Mouse (Mus musculus): ENCODE results near the gene Olfml2b. TPM values are rescaled to one million over a fixed set of nuclear protein-coding genes. Genes with fewer than 3 reads are reported as not detected.
A peak's percentile ranks its signal among the peaks of the same experiment; 100 is the strongest.

Olfml2b gene
- polyA plus RNA-seq, 1 experiment from 2014 or later, result 7.2 TPM

- Histone ChIP-seq H3K4me2 (ENCODE audit: low read depth, low read length) (no peak overlapping the region), H3K27ac (replicated peaks; ENCODE audit: low read depth, low read length) (no peak overlapping the region), H3K9ac (replicated peaks; ENCODE audit: low read length) (no peak overlapping the region), H3K9me3 (replicated peaks; ENCODE audit: control insufficient read depth, low read length) (no peaks in the 10 kb centered on the region), H3K4me1 (ENCODE audit: control insufficient read depth, insufficient read depth, low read length) (no peaks in the 10 kb centered on the region), H3K4me3 (ENCODE audit: low read depth, low read length) (no peak overlapping the region), H3K27me3 (ENCODE audit: control insufficient read depth, insufficient read depth, low read length) (no peaks in the 10 kb centered on the region), H3K36me3 (replicated peaks; ENCODE audit: control insufficient read depth, insufficient read depth, low read depth, low read length) (no peaks in the 10 kb centered on the region)
- no peak for DNase-seq (ENCODE audit: low spot score)
- WGBS, result 86% methylated on average over 3 of the region's 3 CpGs
- ATAC-seq (replicated peaks; ENCODE audit: insufficient number of reproducible peaks, low FRiP score, low TSS enrichment, low read depth), result no peak
Observed at GRCm38 (mm10) chr1:170610695-170611094, 33.6 kb upstream of the Olfml2b start.

GRCm38 (mm10) chr1:170611631-170612030 lies 32.7 kb upstream of the Olfml2b start:
- Histone ChIP-seq H3K4me1 (ENCODE audit: control insufficient read depth, insufficient read depth, low read length) (no peaks in the 10 kb centered on the region), H3K36me3 (replicated peaks; ENCODE audit: control insufficient read depth, insufficient read depth, low read depth, low read length) (no peaks in the 10 kb centered on the region), H3K4me3 (ENCODE audit: low read depth, low read length) (no peak overlapping the region), H3K9ac (replicated peaks; ENCODE audit: low read length) (no peak overlapping the region), H3K27me3 (ENCODE audit: control insufficient read depth, insufficient read depth, low read length) (no peaks in the 10 kb centered on the region), H3K4me2 (ENCODE audit: low read depth, low read length) (no peak overlapping the region), H3K9me3 (replicated peaks; ENCODE audit: control insufficient read depth, low read length) (no peaks in the 10 kb centered on the region), H3K27ac (replicated peaks; ENCODE audit: low read depth, low read length) (no peak overlapping the region)
- no peak for ATAC-seq (replicated peaks; ENCODE audit: insufficient number of reproducible peaks, low FRiP score, low TSS enrichment, low read depth)
- no peak for DNase-seq (ENCODE audit: low spot score)
- 84% methylated on average over 3 of the region's 3 CpGs for WGBS

GRCm38 (mm10) chr1:170612968-170613872 lies 31.1 kb upstream of the Olfml2b start:
- Histone ChIP-seq H3K27ac (replicated peaks; ENCODE audit: low read depth, low read length) (no peak overlapping the region), H3K4me2 (ENCODE audit: low read depth, low read length) (no peak overlapping the region), H3K36me3 (replicated peaks; ENCODE audit: control insufficient read depth, insufficient read depth, low read depth, low read length) (no peaks in the 10 kb centered on the region), H3K9me3 (replicated peaks; ENCODE audit: control insufficient read depth, low read length) (no peaks in the 10 kb centered on the region), H3K4me1 (ENCODE audit: control insufficient read depth, insufficient read depth, low read length) (no peaks in the 10 kb centered on the region), H3K27me3 (ENCODE audit: control insufficient read depth, insufficient read depth, low read length) (no peaks in the 10 kb centered on the region), H3K9ac (replicated peaks; ENCODE audit: low read length) (no peak overlapping the region), H3K4me3 (ENCODE audit: low read depth, low read length) (no peak overlapping the region)
- DNase-seq (ENCODE audit: low spot score) (peak; percentile 85), ATAC-seq (replicated peaks; ENCODE audit: insufficient number of reproducible peaks, low FRiP score, low TSS enrichment, low read depth) (peak; percentile 83)
- 62% methylated on average over 18 of the region's 18 CpGs for WGBS

GRCm38 (mm10) chr1:170619686-170620374 lies 24.5 kb upstream of the Olfml2b start:
- Histone ChIP-seq H3K4me3 (ENCODE audit: low read depth, low read length) (no peak overlapping the region), H3K9ac (replicated peaks; ENCODE audit: low read length) (no peak overlapping the region), H3K9me3 (replicated peaks; ENCODE audit: control insufficient read depth, low read length) (no peaks in the 10 kb centered on the region), H3K36me3 (replicated peaks; ENCODE audit: control insufficient read depth, insufficient read depth, low read depth, low read length) (no peaks in the 10 kb centered on the region), H3K4me2 (ENCODE audit: low read depth, low read length) (no peak overlapping the region), H3K27me3 (ENCODE audit: control insufficient read depth, insufficient read depth, low read length) (no peaks in the 10 kb centered on the region), H3K27ac (replicated peaks; ENCODE audit: low read depth, low read length) (no peak overlapping the region), H3K4me1 (ENCODE audit: control insufficient read depth, insufficient read depth, low read length) (no peaks in the 10 kb centered on the region)
- 79% methylated on average over 2 of the region's 2 CpGs for WGBS
- ATAC-seq (replicated peaks; ENCODE audit: insufficient number of reproducible peaks, low FRiP score, low TSS enrichment, low read depth), result no peak
- no peak for DNase-seq (ENCODE audit: low spot score)

- WGBS, result 74% methylated on average over 5 of the region's 5 CpGs
- no peaks in the 10 kb centered on the region for H3K9me3 ChIP-seq (replicated peaks; ENCODE audit: control insufficient read depth, low read length)
- no peak overlapping the region for H3K4me2 ChIP-seq (ENCODE audit: low read depth, low read length)
- no peak overlapping the region for H3K27ac ChIP-seq (replicated peaks; ENCODE audit: low read depth, low read length)
- H3K36me3 ChIP-seq (replicated peaks; ENCODE audit: control insufficient read depth, insufficient read depth, low read depth, low read length), result no peaks in the 10 kb centered on the region
- no peak overlapping the region for H3K9ac ChIP-seq (replicated peaks; ENCODE audit: low read length)
- DNase-seq (ENCODE audit: low spot score) (no peak), ATAC-seq (replicated peaks; ENCODE audit: insufficient number of reproducible peaks, low FRiP score, low TSS enrichment, low read depth) (no peak)
- H3K4me3 ChIP-seq (ENCODE audit: low read depth, low read length), result no peak overlapping the region
- no peaks in the 10 kb centered on the region for H3K27me3 ChIP-seq (ENCODE audit: control insufficient read depth, insufficient read depth, low read length)
- no peaks in the 10 kb centered on the region for H3K4me1 ChIP-seq (ENCODE audit: control insufficient read depth, insufficient read depth, low read length)
Observed at GRCm38 (mm10) chr1:170622934-170623333, 21.4 kb upstream of the Olfml2b start.

GRCm38 (mm10) chr1:170623432-170623831 lies 20.9 kb upstream of the Olfml2b start:
- no peaks in the 10 kb centered on the region for H3K36me3 ChIP-seq (replicated peaks; ENCODE audit: control insufficient read depth, insufficient read depth, low read depth, low read length)
- no peak for DNase-seq (ENCODE audit: low spot score)
- H3K9me3 ChIP-seq (replicated peaks; ENCODE audit: control insufficient read depth, low read length), result no peaks in the 10 kb centered on the region
- no peak for ATAC-seq (replicated peaks; ENCODE audit: insufficient number of reproducible peaks, low FRiP score, low TSS enrichment, low read depth)
- no peak overlapping the region for H3K4me2 ChIP-seq (ENCODE audit: low read depth, low read length)
- no peak overlapping the region for H3K4me3 ChIP-seq (ENCODE audit: low read depth, low read length)
- no peak overlapping the region for H3K9ac ChIP-seq (replicated peaks; ENCODE audit: low read length)
- no peaks in the 10 kb centered on the region for H3K4me1 ChIP-seq (ENCODE audit: control insufficient read depth, insufficient read depth, low read length)
- H3K27ac ChIP-seq (replicated peaks; ENCODE audit: low read depth, low read length), result no peak overlapping the region
- 96% methylated on average over 1 of the region's 1 CpGs for WGBS
- no peaks in the 10 kb centered on the region for H3K27me3 ChIP-seq (ENCODE audit: control insufficient read depth, insufficient read depth, low read length)

- Histone ChIP-seq H3K4me1 (ENCODE audit: control insufficient read depth, insufficient read depth, low read length) (no peaks in the 10 kb centered on the region), H3K27ac (replicated peaks; ENCODE audit: low read depth, low read length) (no peak overlapping the region), H3K27me3 (ENCODE audit: control insufficient read depth, insufficient read depth, low read length) (no peaks in the 10 kb centered on the region), H3K9ac (replicated peaks; ENCODE audit: low read length) (no peak overlapping the region), H3K4me2 (ENCODE audit: low read depth, low read length) (no peak overlapping the region), H3K9me3 (replicated peaks; ENCODE audit: control insufficient read depth, low read length) (no peaks in the 10 kb centered on the region), H3K36me3 (replicated peaks; ENCODE audit: control insufficient read depth, insufficient read depth, low read depth, low read length) (no peaks in the 10 kb centered on the region), H3K4me3 (ENCODE audit: low read depth, low read length) (no peak overlapping the region)
- 86% methylated on average over 4 of the region's 4 CpGs for WGBS
- no peak for DNase-seq (ENCODE audit: low spot score)
- ATAC-seq (replicated peaks; ENCODE audit: insufficient number of reproducible peaks, low FRiP score, low TSS enrichment, low read depth), result no peak
Observed at GRCm38 (mm10) chr1:170630489-170630888, 13.8 kb upstream of the Olfml2b start.

- H3K27ac ChIP-seq (replicated peaks; ENCODE audit: low read depth, low read length), result no peak overlapping the region
- no peaks in the 10 kb centered on the region for H3K27me3 ChIP-seq (ENCODE audit: control insufficient read depth, insufficient read depth, low read length)
- 88% methylated on average over 5 of the region's 5 CpGs for WGBS
- H3K36me3 ChIP-seq (replicated peaks; ENCODE audit: control insufficient read depth, insufficient read depth, low read depth, low read length), result no peaks in the 10 kb centered on the region
- H3K9ac ChIP-seq (replicated peaks; ENCODE audit: low read length), result no peak overlapping the region
- H3K4me1 ChIP-seq (ENCODE audit: control insufficient read depth, insufficient read depth, low read length), result no peaks in the 10 kb centered on the region
- H3K4me2 ChIP-seq (ENCODE audit: low read depth, low read length), result no peak overlapping the region
- ATAC-seq (replicated peaks; ENCODE audit: insufficient number of reproducible peaks, low FRiP score, low TSS enrichment, low read depth) (no peak), DNase-seq (ENCODE audit: low spot score) (no peak)
- no peaks in the 10 kb centered on the region for H3K9me3 ChIP-seq (replicated peaks; ENCODE audit: control insufficient read depth, low read length)
- H3K4me3 ChIP-seq (ENCODE audit: low read depth, low read length), result no peak overlapping the region
Observed at GRCm38 (mm10) chr1:170631571-170631970, 12.8 kb upstream of the Olfml2b start.
